Mouse (Mus musculus) embryonic facial prominence, embryonic 10.5 days (tissue): ENCODE measurements at regions not wholly inside any gene's neighbourhood (a gene's known extent, or its start where the extent isn't known, plus 50 kb on each side); places are given as distances from the start of the nearest gene placed in this dataset.

Experiments used
- DNase-seq: peaks from one replicate; pipeline ENCODE4 v3.0.0-alpha.2; 2017; ENCODE audit warnings: low spot score
- H3K27ac ChIP-seq: fragments of 300-500 bp; sonication (generic); replicated peaks from 2 replicates; pipeline ENCODE4 v1.5.1; 2016; ENCODE audit warnings: mild to moderate bottlenecking
- H3K27me3 ChIP-seq: fragments of 300-500 bp; sonication (generic); replicated peaks from 2 replicates; pipeline ENCODE4 v1.6.1; 2016; ENCODE audit warnings: low read depth, mild to moderate bottlenecking; ENCODE audit not compliant: poor library complexity, severe bottlenecking
- H3K36me3 ChIP-seq: fragments of 300-500 bp; sonication (generic); replicated peaks from 2 replicates; pipeline ENCODE4 v1.6.1; 2016; ENCODE audit warnings: mild to moderate bottlenecking, moderate library complexity
- H3K4me1 ChIP-seq: fragments of 300-500 bp; sonication (generic); 2 replicates; pipeline ENCODE4 v1.6.1; 2016
- H3K4me3 ChIP-seq: fragments of 300-500 bp; sonication (generic); 2 replicates; pipeline ENCODE4 v1.5.1; 2016; ENCODE audit warnings: mild to moderate bottlenecking, moderate library complexity
- H3K9me3 ChIP-seq: fragments of 300-500 bp; sonication (generic); 2 replicates; pipeline ENCODE4 v1.6.1; 2016; ENCODE audit warnings: mild to moderate bottlenecking
- WGBS: fragments of 180-500 bp; shearing (Covaris S2); methylation state at CpG from one replicate; pipeline ENCODE4 v1.1.7; 2016; 5-methylcytosine and 5-hydroxymethylcytosine counted together

- Histone ChIP-seq H3K27ac (no peak overlapping the region), H3K4me1 (no peaks in the 10 kb centered on the region), H3K4me3 (no peak overlapping the region), H3K27me3 (no peaks in the 10 kb centered on the region), H3K9me3 (no peaks in the 10 kb centered on the region), H3K36me3 (no peaks in the 10 kb centered on the region)
- WGBS: 90% methylated on average over 7 of the region's 7 CpGs
- DNase-seq: no peak
These were observed 508.5 kb upstream of the Gm26657 start for GRCm38 (mm10) chr4:56231414-56231813.

GRCm38 (mm10) chr4:56230451-56230850 is 509.4 kb upstream of the Gm26657 start:
- no peaks in the 10 kb centered on the region for H3K4me1 ChIP-seq
- no peaks in the 10 kb centered on the region for H3K9me3 ChIP-seq
- no peak for DNase-seq
- 83% methylated on average over 1 of the region's 1 CpGs for whole genome bisulfite sequencing
- no peaks in the 10 kb centered on the region for H3K36me3 ChIP-seq
- no peak overlapping the region for H3K27ac ChIP-seq
- H3K27me3 ChIP-seq: no peaks in the 10 kb centered on the region
- no peak overlapping the region for H3K4me3 ChIP-seq

- no peaks in the 10 kb centered on the region for H3K9me3 ChIP-seq
- DNase-seq: no peak
- 94% methylated on average over 1 of the region's 1 CpGs for WGBS
- H3K27ac ChIP-seq: no peak overlapping the region
- no peaks in the 10 kb centered on the region for H3K27me3 ChIP-seq
- H3K4me1 ChIP-seq: peaks cover 19% of the 10 kb centered on the region
- H3K36me3 ChIP-seq: no peaks in the 10 kb centered on the region
- H3K4me3 ChIP-seq: no peak overlapping the region
These were observed 513.4 kb upstream of the Gm26657 start for GRCm38 (mm10) chr4:56226493-56226892.

GRCm38 (mm10) chr4:56224542-56224941 is 515.3 kb upstream of the Gm26657 start:
- H3K4me3 ChIP-seq: no peak overlapping the region
- no peaks in the 10 kb centered on the region for H3K9me3 ChIP-seq
- 46% methylated on average over 3 of the region's 3 CpGs for WGBS
- H3K36me3 ChIP-seq: no peaks in the 10 kb centered on the region
- H3K4me1 ChIP-seq: peaks cover 31% of the 10 kb centered on the region
- H3K27ac ChIP-seq: no peak overlapping the region; the same call in 1 of the 2 replicates
- no peak for DNase-seq
- no peaks in the 10 kb centered on the region for H3K27me3 ChIP-seq

- WGBS: 42% methylated on average over 8 of the region's 8 CpGs
- H3K27ac ChIP-seq: peak overlapping the region; percentile 79
- H3K4me3 ChIP-seq: no peak overlapping the region
These were observed 517.7 kb upstream of the Gm26657 start for GRCm38 (mm10) chr4:56222023-56222776.

GRCm38 (mm10) chr4:56220531-56220930 is 519.3 kb upstream of the Gm26657 start:
- H3K36me3 ChIP-seq: no peaks in the 10 kb centered on the region

More at GRCm38 (mm10) chr4:56222023-56222776, 517.7 kb upstream of the Gm26657 start:
- Histone ChIP-seq H3K9me3 (no peaks in the 10 kb centered on the region), H3K27me3 (no peaks in the 10 kb centered on the region), H3K36me3 (no peaks in the 10 kb centered on the region), H3K4me1 (peaks cover 31% of the 10 kb centered on the region)
- DNase-seq: peak; percentile 65

GRCm38 (mm10) chr4:56209499-56209898 is 530.4 kb upstream of the Gm26657 start:
- Histone ChIP-seq H3K27me3 (no peaks in the 10 kb centered on the region), H3K9me3 (no peaks in the 10 kb centered on the region), H3K27ac (no peak overlapping the region), H3K36me3 (no peaks in the 10 kb centered on the region), H3K4me1 (peaks cover 5% of the 10 kb centered on the region; the same call in 1 of the 2 replicates), H3K4me3 (no peak overlapping the region)
- 91% methylated on average over 2 of the region's 2 CpGs for WGBS
- DNase-seq: no peak

More at GRCm38 (mm10) chr4:56220531-56220930, 519.3 kb upstream of the Gm26657 start:
- 77% methylated on average over 8 of the region's 8 CpGs for WGBS
- DNase-seq: no peak
- no peak overlapping the region for H3K27ac ChIP-seq
- no peaks in the 10 kb centered on the region for H3K9me3 ChIP-seq
- H3K4me1 ChIP-seq: peaks cover 31% of the 10 kb centered on the region
- no peak overlapping the region for H3K4me3 ChIP-seq
- H3K27me3 ChIP-seq: no peaks in the 10 kb centered on the region

- no peak overlapping the region for H3K4me3 ChIP-seq
- WGBS: 75% methylated on average over 5 of the region's 5 CpGs
- DNase-seq: no peak
These were observed 532.1 kb upstream of the Gm26657 start for GRCm38 (mm10) chr4:56207726-56208125.

GRCm38 (mm10) chr4:56205069-56205468 is 534.8 kb upstream of the Gm26657 start:
- Histone ChIP-seq H3K27ac (no peak overlapping the region), H3K27me3 (no peaks in the 10 kb centered on the region), H3K9me3 (no peaks in the 10 kb centered on the region), H3K36me3 (no peaks in the 10 kb centered on the region), H3K4me1 (peaks cover 5% of the 10 kb centered on the region; the same call in 1 of the 2 replicates), H3K4me3 (no peak overlapping the region)
- no peak for DNase-seq
- WGBS: 79% methylated on average over 1 of the region's 1 CpGs

More at GRCm38 (mm10) chr4:56207726-56208125, 532.1 kb upstream of the Gm26657 start:
- H3K27ac ChIP-seq: no peak overlapping the region
- H3K36me3 ChIP-seq: no peaks in the 10 kb centered on the region
- H3K27me3 ChIP-seq: no peaks in the 10 kb centered on the region
- peaks cover 5% of the 10 kb centered on the region; the same call in 1 of the 2 replicates for H3K4me1 ChIP-seq
- H3K9me3 ChIP-seq: no peaks in the 10 kb centered on the region

- Histone ChIP-seq H3K36me3 (no peaks in the 10 kb centered on the region), H3K9me3 (no peaks in the 10 kb centered on the region)
- 57% methylated on average over 2 of the region's 2 CpGs for WGBS
These were observed 546.5 kb upstream of the Gm26657 start for GRCm38 (mm10) chr4:56193365-56193764.

GRCm38 (mm10) chr4:56192516-56192915 is 547.4 kb upstream of the Gm26657 start:
- no peaks in the 10 kb centered on the region for H3K9me3 ChIP-seq
- no peak for DNase-seq
- H3K36me3 ChIP-seq: no peaks in the 10 kb centered on the region
- H3K27ac ChIP-seq: no peak overlapping the region
- WGBS: 89% methylated on average over 5 of the region's 5 CpGs
- no peaks in the 10 kb centered on the region for H3K4me1 ChIP-seq
- no peaks in the 10 kb centered on the region for H3K27me3 ChIP-seq
- no peak overlapping the region for H3K4me3 ChIP-seq

More at GRCm38 (mm10) chr4:56193365-56193764, 546.5 kb upstream of the Gm26657 start:
- no peaks in the 10 kb centered on the region for H3K4me1 ChIP-seq
- H3K4me3 ChIP-seq: no peak overlapping the region
- DNase-seq: no peak
- no peaks in the 10 kb centered on the region for H3K27me3 ChIP-seq
- no peak overlapping the region for H3K27ac ChIP-seq

- no peak for DNase-seq
- H3K27me3 ChIP-seq: no peaks in the 10 kb centered on the region
- H3K36me3 ChIP-seq: no peaks in the 10 kb centered on the region
- H3K4me3 ChIP-seq: no peak overlapping the region
- H3K27ac ChIP-seq: no peak overlapping the region
- no peaks in the 10 kb centered on the region for H3K9me3 ChIP-seq
- WGBS: 75% methylated on average over 5 of the region's 5 CpGs
- no peaks in the 10 kb centered on the region for H3K4me1 ChIP-seq
These were observed 560.3 kb upstream of the Gm26657 start for GRCm38 (mm10) chr4:56179566-56179965.

GRCm38 (mm10) chr4:56178844-56179481 is 560.9 kb upstream of the Gm26657 start:
- 82% methylated on average over 9 of the region's 9 CpGs for WGBS
- no peaks in the 10 kb centered on the region for H3K36me3 ChIP-seq

More at GRCm38 (mm10) chr4:56178844-56179481, 560.9 kb upstream of the Gm26657 start:
- Histone ChIP-seq H3K4me1 (no peaks in the 10 kb centered on the region), H3K27me3 (no peaks in the 10 kb centered on the region), H3K4me3 (no peak overlapping the region), H3K9me3 (no peaks in the 10 kb centered on the region), H3K27ac (no peak overlapping the region)
- no peak for DNase-seq
